Mouse (Mus musculus): ENCODE measurements at regions not wholly inside any gene's neighbourhood (a gene's known extent, or its start where the extent isn't known, plus 50 kb on each side); places are given as distances from the start of the nearest gene placed in this dataset.

GRCm38 (mm10) chr12:73410924-73411323 is 124.3 kb downstream of the Slc38a6 start:
- TF ChIP-seq CTCF (IDR thresholded peaks at IDR 0.05; ENCODE audit: borderline replicate concordance, extremely low read depth, insufficient read depth, insufficient read length) (no peak), POLR2A (IDR thresholded peaks at IDR 0.05; ENCODE audit: borderline replicate concordance, extremely low read depth, insufficient read depth, insufficient read length, poor library complexity, severe bottlenecking) (no peak)
